Mouse (Mus musculus) cerebellum, adult 8-10 months (tissue): Measurements from ENCODE around the gene Pax5.

Source experiments
- DNase-seq: peaks from one replicate; pipeline ENCODE4 v3.0.0; 2022

The Pax5 gene

GRCm38 (mm10) chr4:44664004-44664766, 46.1 kb downstream of the Pax5 start:
- peak; percentile 13 for DNase-seq

GRCm38 (mm10) chr4:44663489-44663888, 46.8 kb downstream of the Pax5 start:
- DNase-seq: no peak

GRCm38 (mm10) chr4:44645181-44645580, 65.1 kb downstream of the Pax5 start:
- no peak for DNase-seq

GRCm38 (mm10) chr4:44641831-44642587, 68.3 kb downstream of the Pax5 start:
- DNase-seq: no peak

GRCm38 (mm10) chr4:44635618-44636017, 74.7 kb downstream of the Pax5 start:
- no peak for DNase-seq

- no peak for DNase-seq
Measured at GRCm38 (mm10) chr4:44633694-44634524, 76.4 kb downstream of the Pax5 start.

GRCm38 (mm10) chr4:44630059-44630458, 80.2 kb downstream of the Pax5 start:
- DNase-seq: no peak

- DNase-seq: no peak
Measured at GRCm38 (mm10) chr4:44627890-44628289, 82.4 kb downstream of the Pax5 start.

GRCm38 (mm10) chr4:44625108-44625424, 85.2 kb downstream of the Pax5 start:
- no peak for DNase-seq

GRCm38 (mm10) chr4:44624232-44625107, 85.8 kb downstream of the Pax5 start:
- no peak for DNase-seq

- DNase-seq: no peak
Measured at GRCm38 (mm10) chr4:44623435-44623727, 86.9 kb downstream of the Pax5 start.

GRCm38 (mm10) chr4:44622682-44623434, 87.4 kb downstream of the Pax5 start:
- no peak for DNase-seq

GRCm38 (mm10) chr4:44620241-44620640, 90.0 kb downstream of the Pax5 start:
- DNase-seq: no peak

- no peak for DNase-seq
Measured at GRCm38 (mm10) chr4:44614066-44614667, 96.1 kb downstream of the Pax5 start.

- no peak for DNase-seq
Measured at GRCm38 (mm10) chr4:44612392-44612791, 97.9 kb downstream of the Pax5 start.

- no peak for DNase-seq
Measured at GRCm38 (mm10) chr4:44605453-44605852, 104.8 kb downstream of the Pax5 start.

GRCm38 (mm10) chr4:44602257-44602801, 108.0 kb downstream of the Pax5 start:
- no peak for DNase-seq

GRCm38 (mm10) chr4:44601370-44601769, 108.9 kb downstream of the Pax5 start:
- no peak for DNase-seq

GRCm38 (mm10) chr4:44600875-44601274, 109.4 kb downstream of the Pax5 start:
- DNase-seq: no peak

GRCm38 (mm10) chr4:44597965-44598364, 112.3 kb downstream of the Pax5 start:
- peak; percentile 71 for DNase-seq

- DNase-seq: no peak
Measured at GRCm38 (mm10) chr4:44593091-44593490, 117.2 kb downstream of the Pax5 start.
